Mouse (Mus musculus) ovary, adult 18-20 months (tissue): ENCODE measurements at regions not wholly inside any gene's neighbourhood (a gene's known extent, or its start where the extent isn't known, plus 50 kb on each side); places are given as distances from the start of the nearest gene placed in this dataset.

Experiments used
- DNase-seq: peaks from one replicate; pipeline ENCODE4 v3.0.0; 2022; ENCODE audit warnings: low spot score, mixed read lengths

- no peak for DNase-seq
Observed at GRCm38 (mm10) chr6:11796361-11796760, 110.9 kb downstream of the Ndufa4 start.

DNA sequence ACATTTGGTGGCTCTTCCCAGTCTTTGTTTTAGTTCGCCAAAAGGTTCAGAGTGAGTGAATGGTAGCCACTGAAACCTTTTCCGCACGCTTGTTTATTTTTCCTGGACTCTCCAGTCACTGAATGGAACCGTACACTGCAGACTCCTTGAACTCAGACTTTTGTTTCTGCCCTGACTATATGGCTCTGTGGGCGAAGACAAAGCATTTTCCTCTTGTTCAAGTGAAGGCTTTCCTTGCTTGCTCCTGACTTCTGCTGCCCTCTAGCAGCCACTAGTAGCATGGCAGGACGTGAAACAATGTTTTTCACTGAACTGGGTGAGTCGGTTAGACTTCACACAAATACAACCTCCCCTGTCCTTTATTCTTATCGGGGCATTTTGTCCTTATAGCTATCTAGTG lies 113.9 kb downstream of the Ndufa4 start:
- DNase-seq: peak; percentile 3

GRCm38 (mm10) chr6:11792186-11792585 lies 115.1 kb downstream of the Ndufa4 start:
- DNase-seq: no peak

GRCm38 (mm10) chr6:11791056-11791455 lies 116.2 kb downstream of the Ndufa4 start:
- DNase-seq: no peak

DNA sequence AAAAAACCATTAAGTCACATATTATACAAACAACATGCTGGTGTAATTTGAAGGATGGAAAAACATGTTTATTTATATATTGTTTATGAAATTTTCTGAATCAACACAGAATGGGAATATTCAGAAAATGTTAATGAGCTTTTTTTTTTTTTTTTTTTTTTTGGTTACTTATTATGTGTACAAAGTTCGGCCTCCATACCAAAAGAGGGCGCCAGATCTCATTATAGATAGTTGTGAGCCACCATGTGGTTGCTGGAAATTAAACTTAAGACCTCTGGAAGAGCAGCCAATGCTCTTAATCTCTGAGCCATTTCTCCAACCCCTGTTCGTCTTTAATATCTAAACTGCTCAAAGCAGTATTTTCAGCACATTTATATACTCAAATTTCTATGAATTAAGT lies 133.3 kb downstream of the Ndufa4 start:
- no peak for DNase-seq

GRCm38 (mm10) chr6:11762912-11763311 lies 144.4 kb downstream of the Ndufa4 start:
- no peak for DNase-seq

GRCm38 (mm10) chr6:11737667-11738066 lies 169.6 kb downstream of the Ndufa4 start:
- DNase-seq: no peak

GRCm38 (mm10) chr6:11731126-11731525 lies 176.2 kb downstream of the Ndufa4 start:
- DNase-seq: no peak

DNA sequence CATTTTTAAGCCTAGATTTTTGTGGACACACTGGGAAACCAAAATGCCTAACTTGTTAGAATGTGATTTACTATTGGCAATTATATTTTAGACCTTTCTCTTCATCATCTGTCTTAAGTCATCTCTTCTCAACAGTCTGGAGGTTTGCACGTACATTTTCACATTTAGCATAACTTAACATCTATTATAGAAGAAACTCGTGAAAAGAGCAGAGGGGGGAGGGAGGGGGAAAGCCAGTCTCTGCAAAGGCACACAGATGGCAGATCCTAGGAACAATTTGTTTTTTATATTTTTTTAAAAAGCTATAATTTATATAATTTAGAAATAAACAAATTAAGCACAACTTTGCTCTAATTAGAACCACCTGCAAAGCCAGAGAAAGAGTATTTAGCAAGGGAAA lies 176.6 kb downstream of the Ndufa4 start:
- no peak for DNase-seq

DNA sequence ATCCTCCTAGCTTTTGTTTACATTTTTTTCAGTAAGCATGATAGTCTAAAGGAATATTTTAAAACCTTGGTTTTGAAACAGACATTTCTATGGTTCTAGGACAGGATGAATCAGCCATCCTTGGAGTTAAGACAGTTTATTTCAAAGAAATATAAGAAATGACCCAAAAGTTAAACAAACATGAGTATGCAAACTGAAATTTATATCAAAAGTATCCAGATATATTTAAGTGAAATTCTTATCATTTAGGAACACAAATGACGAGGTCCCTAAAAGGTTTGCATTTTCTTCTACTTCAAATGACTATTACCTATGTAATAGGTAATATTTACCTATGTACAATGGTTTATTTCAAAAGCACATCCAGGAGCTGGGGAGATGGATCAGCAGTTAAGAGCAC lies 179.5 kb downstream of the Ndufa4 start:
- DNase-seq: no peak

GRCm38 (mm10) chr6:11727370-11727769 lies 179.9 kb downstream of the Ndufa4 start:
- DNase-seq: no peak

DNA sequence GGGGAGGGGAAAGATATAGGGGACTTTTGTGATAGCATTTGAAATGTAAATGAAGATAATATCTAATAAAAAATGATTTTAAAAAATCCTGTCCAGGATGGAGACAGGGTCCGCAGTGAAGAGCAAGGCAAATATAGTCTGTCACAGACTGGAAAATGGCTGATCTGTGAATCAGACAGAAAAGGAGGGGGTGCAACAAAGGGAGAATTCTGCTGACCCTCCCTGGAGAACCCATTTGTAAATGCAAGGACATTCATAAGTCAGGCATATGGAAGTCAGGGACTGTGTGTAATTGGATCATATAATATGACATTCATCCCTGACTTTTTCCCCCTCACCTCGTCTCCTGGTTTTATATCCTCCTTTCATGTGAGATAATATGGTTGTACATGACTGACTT lies 183.8 kb downstream of the Ndufa4 start:
- DNase-seq: no peak

DNA sequence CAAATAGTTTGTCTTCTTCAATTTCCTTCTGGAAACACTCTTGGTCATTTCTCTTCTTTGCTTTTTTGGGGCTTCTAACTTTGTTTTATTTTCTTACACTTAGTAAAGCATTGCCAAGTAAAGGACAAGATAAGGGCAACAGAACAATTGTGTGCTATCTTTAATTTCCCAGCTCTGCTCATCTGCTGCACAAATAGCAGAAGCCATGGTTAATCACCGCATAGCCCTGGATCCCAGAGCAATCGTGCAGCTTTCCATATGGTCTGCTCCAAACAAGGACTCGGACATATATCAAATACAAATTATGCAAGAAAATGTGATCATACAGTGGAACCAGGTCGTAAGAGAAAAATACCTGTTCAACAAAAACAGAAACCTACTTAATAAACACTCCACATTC lies 187.0 kb downstream of the Ndufa4 start:
- DNase-seq: no peak

GRCm38 (mm10) chr6:11710581-11710980 lies 196.7 kb downstream of the Ndufa4 start:
- DNase-seq: no peak

DNA sequence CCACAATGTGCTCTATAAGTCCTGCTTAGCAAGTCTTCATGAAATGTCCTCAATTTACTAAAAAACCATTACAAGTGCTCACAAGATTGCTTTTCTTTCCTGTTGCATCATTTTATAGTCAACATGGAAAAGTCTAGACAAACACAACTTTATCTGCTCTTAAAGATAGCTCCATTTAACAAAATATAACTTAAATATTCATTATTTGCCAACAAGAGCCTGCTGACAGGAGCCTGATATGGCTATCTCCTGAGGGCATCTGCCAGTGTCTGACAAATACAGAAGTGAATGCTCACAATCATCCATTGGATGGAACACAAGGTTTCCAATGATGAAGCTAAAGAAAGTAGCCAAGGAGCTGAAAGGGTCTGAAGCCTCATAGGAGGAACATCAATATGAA lies 197.8 kb downstream of the Ndufa4 start:
- DNase-seq: no peak
